Mouse (Mus musculus) heart, postnatal 4 days (tissue): Measurements from ENCODE around the gene Dmwd. TPM values are rescaled to one million over a fixed set of nuclear protein-coding genes. Genes with fewer than 3 reads are reported as not detected.

Experiments
- microRNA-seq, 2 experiments: library from miRNA; unstranded; fragments of <30 nt; microRNA quantifications; one replicate each; pipeline ENCODE4 v1.2.0; 2021 to 2022
- total RNA-seq, 2 experiments: library from RNA; stranded (reverse); gene quantifications; 2 replicates each; pipeline ENCODE4 v1.2.3; 2021

Gene Dmwd
- total RNA-seq, 2 experiments from 2014 or later: 60.3 to 62.9 TPM

Small RNA genes within 50 kb of the gene (microRNA-seq; reads per million reads assigned to microRNA genes)
- 8.6 to 10.4 reads per million in 2 experiments for gene Mir3100

Other genes with a start within 250 kb of the Dmwd start
- gene Mill2, start 236.3 kb upstream of the Dmwd start, total RNA-seq: 1 to 10 TPM; 2.8 to 3.5 TPM
- 1 to 10 TPM; 1.1 to 2.0 TPM for gene Pglyrp1, start 204.9 kb upstream of the Dmwd start, total RNA-seq
- gene Ccdc61, start 165.8 kb upstream of the Dmwd start, total RNA-seq: 10 to 100 TPM; 11.9 to 14.9 TPM
- 1 to 10 TPM; 8.6 to 9.1 TPM for gene Nova2, start 150.3 kb upstream of the Dmwd start, total RNA-seq
- under 1 TPM in 1 of 2 experiments, not detected in 1; 0.23 TPM for gene Nanos2, start 88.8 kb upstream of the Dmwd start, total RNA-seq
- 1 to 10 TPM; 1.4 to 1.5 TPM for gene Mypop, start 85.0 kb upstream of the Dmwd start, total RNA-seq
- 10 to 100 TPM; 27.3 to 32.3 TPM for gene Irf2bp1, start 72.2 kb upstream of the Dmwd start, total RNA-seq
- not detected for gene Foxa3, start 52.7 kb upstream of the Dmwd start, total RNA-seq
- gene Sympk, start 51.9 kb upstream of the Dmwd start, total RNA-seq: 10 to 100 TPM; 57.3 to 62.5 TPM
- gene Rsph6a, start 21.5 kb upstream of the Dmwd start, total RNA-seq: not detected
- gene Dmpk, start 7.6 kb downstream of the Dmwd start, total RNA-seq: 100 to 1,000 TPM; 188 to 201 TPM
- 10 to 100 TPM; 10.3 to 10.4 TPM for gene Six5, start 18.4 kb downstream of the Dmwd start, total RNA-seq
- gene Gm4969, start 42.1 kb downstream of the Dmwd start, total RNA-seq: under 1 TPM; 0.33 to 0.56 TPM
- 1 to 10 TPM; 5.5 to 7.2 TPM for gene Fbxo46, start 43.6 kb downstream of the Dmwd start, total RNA-seq
- 1 to 10 TPM; 6.9 to 7.7 TPM for gene Qpctl, start 73.1 kb downstream of the Dmwd start, total RNA-seq
- 10 to 100 TPM; 95.2 to 99.9 TPM for gene Snrpd2, start 73.5 kb downstream of the Dmwd start, total RNA-seq
- 1 to 10 TPM; 1.3 TPM for gene Gipr, start 89.9 kb downstream of the Dmwd start, total RNA-seq
- gene Eml2, start 100.2 kb downstream of the Dmwd start, total RNA-seq: 10 to 100 TPM; 70.6 to 77.3 TPM
- gene Gpr4, start 136.3 kb downstream of the Dmwd start, total RNA-seq: 1 to 10 TPM; 6.7 to 8.1 TPM
- 10 to 100 TPM; 54.7 to 60.0 TPM for gene Opa3, start 152.1 kb downstream of the Dmwd start, total RNA-seq
- 100 to 1,000 TPM; 117 to 119 TPM for gene Vasp, start 195.6 kb downstream of the Dmwd start, total RNA-seq
- gene Ppm1n, start 203.8 kb downstream of the Dmwd start, total RNA-seq: under 1 TPM in 1 of 2 experiments, not detected in 1; 0.26 TPM
- 10 to 100 TPM; 30.2 to 32.3 TPM for gene Rtn2, start 206.4 kb downstream of the Dmwd start, total RNA-seq
- under 1 TPM; 0.52 to 0.86 TPM for gene Fosb, start 233.8 kb downstream of the Dmwd start, total RNA-seq